Mouse (Mus musculus) intestine, embryonic 14.5 days (tissue): ENCODE measurements around the gene Clec2g. TPM values are rescaled to one million over a fixed set of nuclear protein-coding genes. Genes with fewer than 3 reads are reported as not detected.

Source experiments
- ATAC-seq: fragments of 200-750 bp; cut with Nextera tagmentation; replicated peaks from 2 replicates; pipeline ENCODE4 v1.8.0; 2017; ENCODE audit warnings: low read depth, moderate number of reproducible peaks, moderate TSS enrichment, moderate library complexity; ENCODE audit not compliant: low FRiP score, low TSS enrichment
- DNase-seq: peaks from one replicate; pipeline ENCODE4 v3.0.0-alpha.2; 2018; ENCODE audit warnings: low spot score
- H3K27ac ChIP-seq: fragments of 300-500 bp; sonication (generic); 2 replicates; pipeline ENCODE4 v1.5.1; 2014; ENCODE audit warnings: low read depth, mild to moderate bottlenecking, control low read depth
- H3K27me3 ChIP-seq: fragments of 300-500 bp; sonication (generic); replicated peaks from 2 replicates; pipeline ENCODE4 v1.6.1; 2014; ENCODE audit warnings: low read length, control low read depth; ENCODE audit not compliant: control insufficient read depth, insufficient read depth
- H3K36me3 ChIP-seq: fragments of 300-500 bp; sonication (generic); 2 replicates; pipeline ENCODE4 v1.6.1; 2014; ENCODE audit warnings: low read length, control low read depth; ENCODE audit not compliant: control insufficient read depth, insufficient read depth
- H3K4me1 ChIP-seq: fragments of 300-500 bp; sonication (generic); replicated peaks from 2 replicates; pipeline ENCODE4 v1.6.1; 2014; ENCODE audit warnings: low read length, control low read depth, mixed read lengths; ENCODE audit not compliant: control insufficient read depth, insufficient read depth
- H3K4me2 ChIP-seq: fragments of 300-500 bp; sonication (generic); 2 replicates; pipeline ENCODE4 v1.6.1; 2014; ENCODE audit warnings: low read length
- H3K4me3 ChIP-seq: fragments of 300-500 bp; sonication (generic); 2 replicates; pipeline ENCODE4 v1.5.1; 2014; ENCODE audit warnings: low read depth, low read length, control low read depth, mixed read lengths
- H3K9ac ChIP-seq: fragments of 300-500 bp; sonication (generic); 2 replicates; pipeline ENCODE4 v1.6.1; 2014; ENCODE audit warnings: mild to moderate bottlenecking, low read length
- H3K9me3 ChIP-seq: fragments of 300-500 bp; sonication (generic); 2 replicates; pipeline ENCODE4 v1.6.1; 2016; ENCODE audit warnings: low read length, control low read depth; ENCODE audit not compliant: control insufficient read depth
- WGBS: fragments of 180-500 bp; shearing (Covaris S2); extraction: QIAGEN DNeasy Blood & Tissue Kit; methylation state at CpG from one replicate; pipeline ENCODE4 v1.1.7; 2014; 5-methylcytosine and 5-hydroxymethylcytosine counted together
- microRNA-seq: library from miRNA; unstranded; fragments of <30 nt; microRNA quantifications from one replicate; pipeline ENCODE4, GENCODE M21; 2016
- polyA plus RNA-seq: library from polyadenylated mRNA; unstranded; fragments of >200 nt; fragmentation: Nextera tagmentation; extraction: Ambion mirVana; gene quantifications from 2 replicates; pipeline ENCODE4 v1.2.1, GENCODE M21; 2014

Clec2g gene
- polyA plus RNA-seq, 1 experiment from 2014 or later: not detected

DNA sequence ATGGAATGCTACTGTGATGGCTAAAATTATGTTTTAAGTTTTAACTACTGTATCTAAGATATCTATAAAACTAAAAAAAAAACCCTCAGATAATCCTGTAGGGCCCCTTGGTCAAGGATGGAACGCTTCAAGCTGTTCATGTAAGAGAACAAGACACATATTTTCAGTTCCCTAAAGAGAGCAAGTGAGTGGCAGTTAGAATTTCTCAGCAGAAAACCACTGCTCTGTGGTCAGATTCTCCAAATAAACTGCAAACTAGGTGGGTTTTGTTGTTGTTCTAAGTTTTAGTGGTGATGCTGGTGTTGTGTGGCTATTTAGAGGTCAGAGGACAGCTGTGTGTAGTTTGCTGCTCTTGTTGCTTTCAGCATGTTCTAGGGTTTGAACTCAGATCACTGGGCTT is 80.2 kb downstream of the Clec2g start:
- H3K27ac ChIP-seq: no peak overlapping the region
- no peaks in the 10 kb centered on the region for H3K9me3 ChIP-seq
- H3K9ac ChIP-seq: no peak overlapping the region
- H3K4me2 ChIP-seq: no peak overlapping the region
- H3K36me3 ChIP-seq: no peaks in the 10 kb centered on the region
- H3K27me3 ChIP-seq: no peaks in the 10 kb centered on the region
- ATAC-seq: no peak
- no peak overlapping the region for H3K4me3 ChIP-seq
- 82% methylated on average over 1 of the region's 1 CpGs for WGBS
- H3K4me1 ChIP-seq: no peaks in the 10 kb centered on the region
- DNase-seq: no peak

DNA sequence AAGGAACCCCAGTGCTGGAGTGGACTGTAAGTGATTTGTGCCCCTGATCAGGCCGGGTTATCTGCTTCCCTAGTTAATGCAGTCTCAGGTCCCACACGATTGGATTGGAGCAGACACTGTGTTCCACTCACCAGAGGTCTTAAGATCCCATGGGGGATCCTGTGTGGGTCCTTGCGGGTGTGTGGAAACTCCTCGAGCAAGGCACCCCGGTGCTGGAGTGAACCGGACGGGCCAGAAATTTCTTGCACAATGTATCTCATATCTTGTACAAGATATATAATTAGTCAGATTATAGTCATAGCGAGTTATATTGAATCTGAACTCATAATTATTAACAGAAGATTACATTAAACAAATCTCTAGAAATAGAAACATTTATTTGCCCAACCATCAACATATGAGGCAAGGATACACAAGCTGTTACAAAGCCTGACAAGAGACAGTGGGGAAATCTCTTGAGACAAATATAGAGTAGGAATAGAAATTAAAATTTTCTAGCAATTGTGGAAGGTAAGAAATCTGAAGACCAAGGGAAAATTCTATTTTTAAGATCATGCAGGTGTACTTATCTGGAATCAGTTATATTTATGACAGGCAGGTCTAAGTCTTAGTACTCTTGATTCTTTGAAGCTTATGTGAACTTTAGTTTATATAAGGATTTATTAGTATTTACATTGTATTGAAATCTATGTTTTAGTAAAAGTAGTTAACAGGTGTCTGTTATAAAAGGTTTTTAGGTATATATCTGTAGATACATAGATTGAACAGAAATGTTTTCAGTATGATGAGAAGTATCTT is 93.5 kb downstream of the Clec2g start:
- Histone ChIP-seq H3K4me1 (no peaks in the 10 kb centered on the region), H3K4me3 (no peak overlapping the region), H3K27ac (no peak overlapping the region), H3K9me3 (no peaks in the 10 kb centered on the region), H3K4me2 (no peak overlapping the region), H3K36me3 (no peaks in the 10 kb centered on the region), H3K9ac (no peak overlapping the region), H3K27me3 (no peaks in the 10 kb centered on the region)
- ATAC-seq (no peak), DNase-seq (no peak)
- WGBS: 85% methylated on average over 8 of the region's 8 CpGs

DNA sequence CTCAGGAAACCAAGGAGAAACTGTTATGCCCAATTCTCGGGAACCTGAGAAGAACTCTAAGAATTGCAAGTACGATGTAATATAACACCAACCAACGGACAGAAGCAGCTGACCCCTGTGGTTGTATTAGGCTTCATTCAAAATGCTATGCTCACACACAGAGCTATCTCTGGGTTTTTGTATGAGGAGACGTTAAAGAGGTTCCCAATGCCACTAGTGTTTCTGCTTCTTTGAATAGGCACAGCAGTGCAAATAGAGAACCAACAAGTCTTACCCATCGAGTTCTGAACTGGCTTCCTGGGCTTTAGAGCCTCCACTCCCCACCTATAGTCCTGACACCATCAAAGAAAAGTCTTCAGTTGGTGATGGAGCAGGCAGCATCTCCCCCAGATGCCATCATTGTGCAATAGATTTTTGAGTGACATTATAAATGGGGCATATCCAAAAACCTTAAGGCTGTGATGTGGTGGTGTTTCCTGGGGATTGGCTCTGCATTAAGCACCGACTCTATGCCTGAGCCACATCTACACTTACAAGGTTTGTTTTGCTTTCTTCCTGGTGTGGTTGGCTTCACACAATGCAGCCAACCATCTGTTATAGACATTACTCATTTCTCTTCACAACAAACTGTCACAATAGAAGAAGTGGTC is 96.1 kb downstream of the Clec2g start:
- WGBS: 56% methylated on average over 6 of the region's 6 CpGs
- Histone ChIP-seq H3K4me2 (no peak overlapping the region), H3K27me3 (no peaks in the 10 kb centered on the region), H3K4me1 (no peaks in the 10 kb centered on the region), H3K27ac (no peak overlapping the region), H3K9me3 (no peaks in the 10 kb centered on the region), H3K4me3 (no peak overlapping the region), H3K36me3 (no peaks in the 10 kb centered on the region), H3K9ac (no peak overlapping the region)
- no peak for ATAC-seq
- no peak for DNase-seq

DNA sequence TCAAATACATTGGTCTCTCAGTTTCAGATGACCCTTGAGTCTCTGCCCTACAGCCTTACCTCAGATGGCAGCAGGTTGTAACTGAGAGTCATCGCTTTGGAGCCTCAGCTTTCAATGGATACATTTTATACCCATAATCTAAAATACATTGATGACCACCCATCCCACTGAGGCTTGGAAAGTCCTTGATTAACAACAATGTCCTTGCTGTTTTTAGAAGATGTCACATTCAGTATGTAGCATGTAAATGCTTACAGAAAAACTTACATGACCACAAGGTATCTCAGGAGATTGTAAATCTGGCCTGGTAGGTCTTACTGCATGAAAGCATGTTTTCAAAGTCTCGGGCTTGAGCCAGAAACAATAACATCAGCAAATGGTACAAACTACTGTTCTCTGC is 96.8 kb downstream of the Clec2g start:
- ATAC-seq (no peak), DNase-seq (no peak)
- Histone ChIP-seq H3K36me3 (no peaks in the 10 kb centered on the region), H3K9ac (no peak overlapping the region), H3K4me1 (no peaks in the 10 kb centered on the region), H3K27ac (no peak overlapping the region), H3K27me3 (no peaks in the 10 kb centered on the region), H3K9me3 (no peaks in the 10 kb centered on the region), H3K4me3 (no peak overlapping the region), H3K4me2 (no peak overlapping the region)
- 84% methylated on average over 2 of the region's 2 CpGs for WGBS

DNA sequence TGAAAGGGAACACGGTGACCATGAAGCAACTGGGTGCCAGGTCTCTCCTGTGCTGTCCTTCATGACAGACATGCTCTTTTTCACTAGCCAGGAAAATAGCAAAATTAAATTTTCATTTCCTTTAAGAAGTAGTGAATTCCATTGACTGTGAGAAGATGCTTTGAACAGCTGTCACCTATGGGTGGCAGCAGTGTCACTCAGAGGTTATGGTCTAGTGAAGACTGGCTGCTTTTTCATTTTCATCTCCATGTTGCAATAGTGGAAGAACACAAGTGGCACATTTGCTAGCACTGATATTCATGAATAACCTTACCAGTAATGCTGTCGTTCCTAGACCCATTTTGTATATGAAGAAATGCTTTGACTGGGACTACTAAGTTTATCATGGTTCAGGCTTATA is 99.2 kb downstream of the Clec2g start:
- Histone ChIP-seq H3K9ac (no peak overlapping the region), H3K9me3 (no peaks in the 10 kb centered on the region), H3K27ac (no peak overlapping the region), H3K4me2 (no peak overlapping the region), H3K27me3 (no peaks in the 10 kb centered on the region), H3K4me1 (no peaks in the 10 kb centered on the region), H3K4me3 (no peak overlapping the region), H3K36me3 (no peaks in the 10 kb centered on the region)
- 78% methylated on average over 2 of the region's 2 CpGs for WGBS
- ATAC-seq: no peak
- no peak for DNase-seq

Small RNA genes within 50 kb of the gene (microRNA-seq; reads per million reads assigned to microRNA genes)
- gene Gm27336 (not detected), gene Mir7649 (not detected)

Other genes with a start within 250 kb of the Clec2g start
- not detected in 2 replicates for gene Klrb1, start 211.3 kb upstream of the Clec2g start, polyA plus RNA-seq
- 0.20 and 0.26 TPM in 2 replicates for gene Klrb1c, start 145.2 kb upstream of the Clec2g start, polyA plus RNA-seq
- gene Gm44511, start 108.1 kb upstream of the Clec2g start, polyA plus RNA-seq: 0.62 TPM in 1 of 2 replicates, not detected in the other
- gene Klrb1b, start 108.0 kb upstream of the Clec2g start, polyA plus RNA-seq: 0.19 and 0.67 TPM in 2 replicates
- gene Clec2i, start 46.8 kb upstream of the Clec2g start, polyA plus RNA-seq: 0.19 TPM in 1 of 2 replicates, not detected in the other
- gene BC035044, start 43.3 kb upstream of the Clec2g start, polyA plus RNA-seq: 1.8 and 3.0 TPM in 2 replicates
- gene Klrb1f, start 111.5 kb downstream of the Clec2g start, polyA plus RNA-seq: 0.38 and 0.63 TPM in 2 replicates
- gene Clec2e, start 166.5 kb downstream of the Clec2g start, polyA plus RNA-seq: 0.27 and 0.68 TPM in 2 replicates
- 0.43 and 0.89 TPM in 2 replicates for gene Clec2d, start 246.2 kb downstream of the Clec2g start, polyA plus RNA-seq